Mouse (Mus musculus) small intestine, adult 2 months (tissue): ENCODE measurements around the gene Acsl4.

ENCODE experiments used
- CTCF ChIP-seq: fragments of 200-500 bp; IDR thresholded peaks from 2 replicates; pipeline ENCODE4 v1.5.1; 2012; ENCODE audit warnings: low read depth, mild to moderate bottlenecking, control low read depth, inconsistent platforms, low read length, moderate library complexity, mixed read lengths; ENCODE audit not compliant: insufficient replicate concordance, insufficient read length; ENCODE audit errors: extremely low read depth
- POLR2A ChIP-seq: fragments of 200-500 bp; IDR thresholded peaks from 2 replicates; pipeline ENCODE4 v1.6.1; 2012; ENCODE audit warnings: low read depth, mild to moderate bottlenecking, control low read depth, inconsistent platforms, low read length, moderate library complexity

GRCm38 (mm10) chrX:142379894-142380293, 10.4 kb downstream of the Acsl4 start:
- no peak for TF ChIP-seq CTCF
- no peak for TF ChIP-seq POLR2A
